Mouse (Mus musculus) midbrain, postnatal 0 days (tissue): ENCODE results near the gene Hipk1. TPM values are rescaled to one million over a fixed set of nuclear protein-coding genes. Genes with fewer than 3 reads are reported as not detected.
"Not testable (repeated sequence)": the region's sequence is repeated elsewhere in the genome, so short reads cannot be mapped to it uniquely, and the experiment has no call there.

Experiments
- ATAC-seq: fragments of 200-750 bp; cut with Nextera tagmentation; 2 replicates; pipeline ENCODE4 v1.8.0; 2017; ENCODE audit warnings: moderate number of reproducible peaks, mild to moderate bottlenecking, moderate TSS enrichment, moderate library complexity; ENCODE audit not compliant: low FRiP score
- DNase-seq: peaks from one replicate; pipeline ENCODE4 v3.0.0-alpha.2; 2015; ENCODE audit warnings: low spot score
- H3K27ac ChIP-seq: fragments of 300-500 bp; sonication (generic); 2 replicates; pipeline ENCODE4 v1.5.1; 2014; ENCODE audit warnings: low read depth, mild to moderate bottlenecking, low read length, mixed read lengths
- H3K27me3 ChIP-seq: fragments of 300-500 bp; sonication (generic); 2 replicates; pipeline ENCODE4 v1.6.1; 2014; ENCODE audit warnings: low read length, control low read depth, mixed read lengths; ENCODE audit not compliant: insufficient read depth
- H3K36me3 ChIP-seq: fragments of 300-500 bp; sonication (generic); 2 replicates; pipeline ENCODE4 v1.6.1; 2014; ENCODE audit warnings: low read length, control low read depth, mixed read lengths; ENCODE audit not compliant: insufficient read depth
- H3K4me1 ChIP-seq: fragments of 300-500 bp; sonication (generic); 2 replicates; pipeline ENCODE4 v1.6.1; 2014; ENCODE audit warnings: mild to moderate bottlenecking, control low read depth, antibody characterized with exemption, low read length, mixed read lengths; ENCODE audit not compliant: insufficient read depth
- H3K4me2 ChIP-seq: fragments of 300-500 bp; sonication (generic); 2 replicates; pipeline ENCODE4 v1.6.1; 2014; ENCODE audit warnings: low read depth, mild to moderate bottlenecking, low read length, mixed read lengths; ENCODE audit not compliant: poor library complexity, severe bottlenecking
- H3K4me3 ChIP-seq: fragments of 300-500 bp; sonication (generic); 2 replicates; pipeline ENCODE4 v1.5.1; 2014; ENCODE audit warnings: low read depth, mild to moderate bottlenecking, low read length, moderate library complexity
- H3K9ac ChIP-seq: fragments of 300-500 bp; sonication (generic); replicated peaks from 2 replicates; pipeline ENCODE4 v1.6.1; 2014; ENCODE audit warnings: mild to moderate bottlenecking, low read length, moderate library complexity, mixed read lengths; ENCODE audit not compliant: poor library complexity, severe bottlenecking
- H3K9me3 ChIP-seq: fragments of 300-500 bp; sonication (generic); 2 replicates; pipeline ENCODE4 v1.6.1; 2016; ENCODE audit warnings: low read length, control low read depth
- CTCF ChIP-seq: IDR thresholded peaks from 2 replicates; pipeline ENCODE4 v1.5.1; 2016; ENCODE audit warnings: antibody characterized with exemption, mild to moderate bottlenecking
- WGBS: fragments of 180-500 bp; shearing (Covaris S2); extraction: QIAGEN DNeasy Blood & Tissue Kit; methylation state at CpG from one replicate; pipeline ENCODE4 v1.1.7; 2014; 5-methylcytosine and 5-hydroxymethylcytosine counted together
- polyA plus RNA-seq: library from polyadenylated mRNA; unstranded; fragments of >200 nt; fragmentation: Nextera tagmentation; extraction: Ambion mirVana; gene quantifications from 2 replicates; pipeline ENCODE4 v1.2.1, GENCODE M21; 2015
- total RNA-seq: library from RNA; depleted of rRNA; stranded (reverse); fragments of >200 nt; gene quantifications from 2 replicates; pipeline ENCODE4 v1.2.3, GENCODE M21; 2014; rRNA removed

Gene Hipk1
- total RNA-seq (59.8 and 77.2 TPM in 2 replicates), polyA plus RNA-seq (7.2 and 7.7 TPM in 2 replicates)

GRCm38 (mm10) chr3:103791230-103792110, at the start of gene Hipk1:
Gene Hipk1 (minus strand): TSS chr3:103791563.
- TF ChIP-seq CTCF: peak; percentile 29
- Histone ChIP-seq H3K4me3 (peak within 1 kb of the TSS; percentile 77), H3K36me3 (no peaks in the 10 kb centered on the region), H3K4me2 (peak within 1 kb of the TSS; percentile 62), H3K27ac (peak within 1 kb of the TSS; percentile 93), H3K27me3 (no peaks in the 10 kb centered on the region), H3K9me3 (no peaks in the 10 kb centered on the region), H3K9ac (peak within 1 kb of the TSS; percentile 89), H3K4me1 (peaks cover 9% of the 10 kb centered on the region; the same call in 1 of the 2 replicates)
- ATAC-seq (peak; percentile 98), DNase-seq (peak; percentile 95)
- WGBS: 10% methylated on average over 45 of the region's 49 CpGs

GRCm38 (mm10) chr3:103840946-103841345, 49.6 kb upstream of the Hipk1 start:
- H3K4me2 ChIP-seq, H3K27me3 ChIP-seq, DNase-seq, H3K9me3 ChIP-seq, H3K27ac ChIP-seq, H3K9ac ChIP-seq, H3K4me3 ChIP-seq, H3K4me1 ChIP-seq, H3K36me3 ChIP-seq, ATAC-seq: not testable (repeated sequence)
- 94% methylated on average over 7 of the region's 7 CpGs for WGBS

- not testable (repeated sequence) for ATAC-seq, H3K27ac ChIP-seq, H3K4me3 ChIP-seq, H3K27me3 ChIP-seq, H3K4me2 ChIP-seq, H3K4me1 ChIP-seq, H3K9me3 ChIP-seq, H3K36me3 ChIP-seq, H3K9ac ChIP-seq, DNase-seq
- 83% methylated on average over 3 of the region's 3 CpGs for WGBS
Observed at GRCm38 (mm10) chr3:103840195-103840594, 48.8 kb upstream of the Hipk1 start.

- no peak for TF ChIP-seq CTCF
- H3K4me1 ChIP-seq: no peaks in the 10 kb centered on the region
- no peak overlapping the region for H3K27ac ChIP-seq
- H3K4me2 ChIP-seq: no peak overlapping the region
- no peaks in the 10 kb centered on the region for H3K36me3 ChIP-seq
- H3K4me3 ChIP-seq: no peak overlapping the region
- no peaks in the 10 kb centered on the region for H3K9me3 ChIP-seq
- 92% methylated on average over 6 of the region's 6 CpGs for WGBS
- H3K27me3 ChIP-seq: no peaks in the 10 kb centered on the region
- ATAC-seq (no peak), DNase-seq (no peak)
- H3K9ac ChIP-seq: no peak overlapping the region
Observed at GRCm38 (mm10) chr3:103839711-103840110, 48.3 kb upstream of the Hipk1 start.

- no peaks in the 10 kb centered on the region for H3K9me3 ChIP-seq
- no peak overlapping the region for H3K4me3 ChIP-seq
- TF ChIP-seq CTCF: no peak
- no peaks in the 10 kb centered on the region for H3K36me3 ChIP-seq
- DNase-seq (no peak), ATAC-seq (no peak)
- WGBS: 97% methylated on average over 5 of the region's 5 CpGs
- H3K4me1 ChIP-seq: no peaks in the 10 kb centered on the region
- no peaks in the 10 kb centered on the region for H3K27me3 ChIP-seq
- no peak overlapping the region for H3K9ac ChIP-seq
- H3K4me2 ChIP-seq: no peak overlapping the region
- H3K27ac ChIP-seq: no peak overlapping the region
Observed at GRCm38 (mm10) chr3:103836453-103836852, 45.1 kb upstream of the Hipk1 start.

GRCm38 (mm10) chr3:103835951-103836310, 44.6 kb upstream of the Hipk1 start:
- H3K27ac ChIP-seq: no peak overlapping the region
- no peak overlapping the region for H3K4me2 ChIP-seq
- no peak overlapping the region for H3K4me3 ChIP-seq
- ATAC-seq: no peak
- no peak overlapping the region for H3K9ac ChIP-seq
- H3K27me3 ChIP-seq: no peaks in the 10 kb centered on the region
- no peaks in the 10 kb centered on the region for H3K4me1 ChIP-seq
- no peaks in the 10 kb centered on the region for H3K36me3 ChIP-seq
- no peak for DNase-seq
- no peak for TF ChIP-seq CTCF
- H3K9me3 ChIP-seq: no peaks in the 10 kb centered on the region
- 82% methylated on average over 10 of the region's 10 CpGs for WGBS
